Mouse (Mus musculus) hindbrain, postnatal 0 days (tissue): ENCODE results near the gene Anapc11. TPM values are rescaled to one million over a fixed set of nuclear protein-coding genes. Genes with fewer than 3 reads are reported as not detected.

Source experiments
- ATAC-seq: fragments of 200-750 bp; cut with Nextera tagmentation; 2 replicates; pipeline ENCODE4 v1.8.0; 2017; ENCODE audit warnings: mild to moderate bottlenecking, moderate TSS enrichment, moderate library complexity
- DNase-seq: peaks from one replicate; pipeline ENCODE4 v3.0.0-alpha.2; 2015; ENCODE audit warnings: low spot score
- H3K27ac ChIP-seq: fragments of 300-500 bp; sonication (generic); 2 replicates; pipeline ENCODE4 v1.5.1; 2014; ENCODE audit warnings: mild to moderate bottlenecking
- H3K27me3 ChIP-seq: fragments of 300-500 bp; sonication (generic); 2 replicates; pipeline ENCODE4 v1.6.1; 2014; ENCODE audit warnings: low read length, mixed read lengths; ENCODE audit not compliant: insufficient read depth
- H3K36me3 ChIP-seq: fragments of 300-500 bp; sonication (generic); 2 replicates; pipeline ENCODE4 v1.6.1; 2014; ENCODE audit warnings: low read length, mixed read lengths; ENCODE audit not compliant: insufficient read depth
- H3K4me1 ChIP-seq: fragments of 300-500 bp; sonication (generic); 2 replicates; pipeline ENCODE4 v1.6.1; 2014; ENCODE audit warnings: antibody characterized with exemption, low read length, mixed read lengths; ENCODE audit not compliant: insufficient read depth
- H3K4me2 ChIP-seq: fragments of 300-500 bp; sonication (generic); 2 replicates; pipeline ENCODE4 v1.6.1; 2014; ENCODE audit warnings: low read depth, mild to moderate bottlenecking, low read length, moderate library complexity, mixed read lengths
- H3K4me3 ChIP-seq: fragments of 300-500 bp; sonication (generic); 2 replicates; pipeline ENCODE4 v1.5.1; 2014; ENCODE audit warnings: low read length
- H3K9ac ChIP-seq: fragments of 300-500 bp; sonication (generic); replicated peaks from 2 replicates; pipeline ENCODE4 v1.6.1; 2014; ENCODE audit warnings: mild to moderate bottlenecking, low read length, moderate library complexity, mixed read lengths
- H3K9me3 ChIP-seq: fragments of 300-500 bp; sonication (generic); 2 replicates; pipeline ENCODE4 v1.6.1; 2016; ENCODE audit warnings: low read length, mixed read lengths
- CTCF ChIP-seq: IDR thresholded peaks from 2 replicates; pipeline ENCODE4 v1.5.1; 2016; ENCODE audit warnings: antibody characterized with exemption, control low read depth, low read depth
- WGBS: fragments of 180-500 bp; shearing (Covaris S2); extraction: QIAGEN DNeasy Blood & Tissue Kit; methylation state at CpG from one replicate; pipeline ENCODE4 v1.1.7; 2014; 5-methylcytosine and 5-hydroxymethylcytosine counted together
- polyA plus RNA-seq: library from polyadenylated mRNA; unstranded; fragments of >200 nt; fragmentation: Nextera tagmentation; extraction: Ambion mirVana; gene quantifications from 2 replicates; pipeline ENCODE4 v1.2.1, GENCODE M21; 2015
- total RNA-seq: library from RNA; depleted of rRNA; stranded (reverse); fragments of >200 nt; gene quantifications from 2 replicates; pipeline ENCODE4 v1.2.3, GENCODE M21; 2014

Anapc11 gene
- total and polyA plus RNA-seq, 2 experiments from 2014 or later, result 39.6 to 198 TPM

GRCm38 (mm10) chr11:120605667-120606066, 7.4 kb downstream of the Anapc11 start:
- peaks cover 29% of the 10 kb centered on the region for H3K36me3 ChIP-seq
- no peak overlapping the region for H3K4me3 ChIP-seq
- no peak overlapping the region for H3K27ac ChIP-seq
- DNase-seq (no peak), ATAC-seq (no peak)
- H3K9ac ChIP-seq, result no peak overlapping the region
- 0 out of 2 replicates have a peak, but pooled peaks cover 6% of the 10 kb centered on the region for H3K4me1 ChIP-seq
- no peaks in the 10 kb centered on the region for H3K9me3 ChIP-seq
- WGBS, result 85% methylated on average over 7 of the region's 7 CpGs
- H3K27me3 ChIP-seq, result no peaks in the 10 kb centered on the region
- no peak overlapping the region for H3K4me2 ChIP-seq
- TF ChIP-seq CTCF, result no peak

- Histone ChIP-seq H3K9me3 (no peaks in the 10 kb centered on the region), H3K4me3 (no peak overlapping the region), H3K27me3 (no peaks in the 10 kb centered on the region), H3K27ac (no peak overlapping the region), H3K4me2 (no peak overlapping the region), H3K9ac (no peak overlapping the region), H3K4me1 (0 out of 2 replicates have a peak, but pooled peaks cover 6% of the 10 kb centered on the region), H3K36me3 (peaks cover 33% of the 10 kb centered on the region)
- no peak for ATAC-seq
- TF ChIP-seq CTCF, result no peak
- 74% methylated on average over 4 of the region's 4 CpGs for whole genome bisulfite sequencing
- DNase-seq, result no peak
Measured at GRCm38 (mm10) chr11:120606764-120607163, 8.5 kb downstream of the Anapc11 start.

- 8% methylated on average over 45 of the region's 45 CpGs for WGBS
- H3K36me3 ChIP-seq, result peaks cover 35% of the 10 kb centered on the region
- H3K27me3 ChIP-seq, result no peaks in the 10 kb centered on the region
- DNase-seq (no peak), ATAC-seq (no peak)
- H3K9me3 ChIP-seq, result no peaks in the 10 kb centered on the region
- H3K27ac ChIP-seq, result no peak within 1 kb of the TSS
- 0 out of 2 replicates have a peak, but pooled peaks cover 6% of the 10 kb centered on the region for H3K4me1 ChIP-seq
- peak within 1 kb of the TSS; percentile 18; the same call in 1 of the 2 replicates for H3K9ac ChIP-seq
- no peak for TF ChIP-seq CTCF
- H3K4me3 ChIP-seq, result peak within 1 kb of the TSS; percentile 16
- peak within 1 kb of the TSS; percentile 47 for H3K4me2 ChIP-seq
Measured at GRCm38 (mm10) chr11:120608241-120609034, 10.2 kb downstream of the Anapc11 start, which contains the start of gene Npb. Gene Npb (plus strand): TSS chr11:120608477.

- H3K27ac ChIP-seq, result no peak overlapping the region
- H3K9me3 ChIP-seq, result no peaks in the 10 kb centered on the region
- H3K27me3 ChIP-seq, result no peaks in the 10 kb centered on the region
- ATAC-seq, result no peak
- 0 out of 2 replicates have a peak overlapping the region, but pooled peaks have one; percentile 9 for H3K9ac ChIP-seq
- no peak overlapping the region for H3K4me2 ChIP-seq
- peaks cover 30% of the 10 kb centered on the region for H3K36me3 ChIP-seq
- H3K4me1 ChIP-seq, result 0 out of 2 replicates have a peak, but pooled peaks cover 6% of the 10 kb centered on the region
- WGBS, result 31% methylated on average over 8 of the region's 8 CpGs
- TF ChIP-seq CTCF, result no peak
- H3K4me3 ChIP-seq, result no peak overlapping the region
- no peak for DNase-seq
Measured at GRCm38 (mm10) chr11:120609250-120609649, 11.0 kb downstream of the Anapc11 start.

- H3K27ac ChIP-seq, result no peak overlapping the region
- no peak overlapping the region for H3K4me3 ChIP-seq
- 79% methylated on average over 9 of the region's 9 CpGs for WGBS
- no peak for TF ChIP-seq CTCF
- no peak overlapping the region for H3K4me2 ChIP-seq
- DNase-seq, result no peak
- H3K4me1 ChIP-seq, result 0 out of 2 replicates have a peak, but pooled peaks cover 6% of the 10 kb centered on the region
- H3K36me3 ChIP-seq, result peaks cover 20% of the 10 kb centered on the region
- no peak overlapping the region for H3K9ac ChIP-seq
- no peaks in the 10 kb centered on the region for H3K27me3 ChIP-seq
- no peak for ATAC-seq
- H3K9me3 ChIP-seq, result no peaks in the 10 kb centered on the region
Measured at GRCm38 (mm10) chr11:120610477-120611046, 12.3 kb downstream of the Anapc11 start.

- Histone ChIP-seq H3K36me3 (peaks cover 17% of the 10 kb centered on the region), H3K4me3 (no peak overlapping the region), H3K9ac (no peak overlapping the region), H3K4me1 (peaks cover 13% of the 10 kb centered on the region; the same call in 1 of the 2 replicates), H3K4me2 (no peak overlapping the region), H3K27me3 (no peaks in the 10 kb centered on the region), H3K9me3 (no peaks in the 10 kb centered on the region), H3K27ac (no peak overlapping the region)
- 42% methylated on average over 6 of the region's 6 CpGs for WGBS
- ATAC-seq (peak; percentile 53), DNase-seq (peak; percentile 85)
- peak; percentile 93 for TF ChIP-seq CTCF
Measured at GRCm38 (mm10) chr11:120612763-120613162, 14.5 kb downstream of the Anapc11 start.
